Mouse (Mus musculus): ENCODE results near the gene Gata2.
"Not testable (repeated sequence)": the region's sequence is repeated elsewhere in the genome, so short reads cannot be mapped to it uniquely, and the experiment has no call there.

The Gata2 gene

GRCm38 (mm10) chr6:88193433-88194052, at the start of gene Gata2:
Gene Gata2, plus strand, starts transcription at chr6:88193891.
- no peak for DNase-seq

GRCm38 (mm10) chr6:88145793-88146192, 47.9 kb upstream of the Gata2 start:
- DNase-seq, result no peak

- DNase-seq, result no peak
Measured at GRCm38 (mm10) chr6:88146576-88146975, 47.1 kb upstream of the Gata2 start.

- no peak for DNase-seq
Measured at GRCm38 (mm10) chr6:88147411-88148003, 46.2 kb upstream of the Gata2 start.

- DNase-seq, result no peak
Measured at GRCm38 (mm10) chr6:88151335-88151734, 42.4 kb upstream of the Gata2 start.

GRCm38 (mm10) chr6:88152127-88152705, 41.5 kb upstream of the Gata2 start:
- no peak for DNase-seq

GRCm38 (mm10) chr6:88152979-88153378, 40.7 kb upstream of the Gata2 start:
- no peak for DNase-seq

- DNase-seq, result not testable (repeated sequence)
Measured at GRCm38 (mm10) chr6:88155614-88156013, 38.1 kb upstream of the Gata2 start.

- no peak for DNase-seq
Measured at GRCm38 (mm10) chr6:88158790-88159189, 34.9 kb upstream of the Gata2 start.

- DNase-seq, result no peak
Measured at GRCm38 (mm10) chr6:88166054-88166453, 27.6 kb upstream of the Gata2 start.

GRCm38 (mm10) chr6:88174191-88174590, 19.5 kb upstream of the Gata2 start:
- DNase-seq, result no peak

GRCm38 (mm10) chr6:88174676-88175075, 19.0 kb upstream of the Gata2 start:
- DNase-seq, result no peak

GRCm38 (mm10) chr6:88184671-88185070, 9.0 kb upstream of the Gata2 start:
- no peak for DNase-seq

- no peak for DNase-seq
Measured at GRCm38 (mm10) chr6:88188148-88188547, 5.5 kb upstream of the Gata2 start.

- DNase-seq, result peak; percentile 73
Measured at GRCm38 (mm10) chr6:88189312-88190042, 4.2 kb upstream of the Gata2 start.

GRCm38 (mm10) chr6:88190043-88190309, 3.7 kb upstream of the Gata2 start:
- DNase-seq, result no peak

- no peak for DNase-seq
Measured at GRCm38 (mm10) chr6:88190310-88191023, 3.2 kb upstream of the Gata2 start.

- no peak for DNase-seq
Measured at GRCm38 (mm10) chr6:88191024-88191365, 2.7 kb upstream of the Gata2 start.

- no peak for DNase-seq
Measured at GRCm38 (mm10) chr6:88191411-88192070, 2.1 kb upstream of the Gata2 start.

GRCm38 (mm10) chr6:88192756-88193155, 935 bp upstream of the Gata2 start:
- no peak for DNase-seq

GRCm38 (mm10) chr6:88194053-88194977, 624 bp downstream of the Gata2 start:
- no peak for DNase-seq

- no peak for DNase-seq
Measured at GRCm38 (mm10) chr6:88194978-88195325, 1.3 kb downstream of the Gata2 start.
